Mouse (Mus musculus): ENCODE data around the gene Hist1h2ag.
"Not testable (repeated sequence)": the region's sequence is repeated elsewhere in the genome, so short reads cannot be mapped to it uniquely, and the experiment has no call there.

DNA sequence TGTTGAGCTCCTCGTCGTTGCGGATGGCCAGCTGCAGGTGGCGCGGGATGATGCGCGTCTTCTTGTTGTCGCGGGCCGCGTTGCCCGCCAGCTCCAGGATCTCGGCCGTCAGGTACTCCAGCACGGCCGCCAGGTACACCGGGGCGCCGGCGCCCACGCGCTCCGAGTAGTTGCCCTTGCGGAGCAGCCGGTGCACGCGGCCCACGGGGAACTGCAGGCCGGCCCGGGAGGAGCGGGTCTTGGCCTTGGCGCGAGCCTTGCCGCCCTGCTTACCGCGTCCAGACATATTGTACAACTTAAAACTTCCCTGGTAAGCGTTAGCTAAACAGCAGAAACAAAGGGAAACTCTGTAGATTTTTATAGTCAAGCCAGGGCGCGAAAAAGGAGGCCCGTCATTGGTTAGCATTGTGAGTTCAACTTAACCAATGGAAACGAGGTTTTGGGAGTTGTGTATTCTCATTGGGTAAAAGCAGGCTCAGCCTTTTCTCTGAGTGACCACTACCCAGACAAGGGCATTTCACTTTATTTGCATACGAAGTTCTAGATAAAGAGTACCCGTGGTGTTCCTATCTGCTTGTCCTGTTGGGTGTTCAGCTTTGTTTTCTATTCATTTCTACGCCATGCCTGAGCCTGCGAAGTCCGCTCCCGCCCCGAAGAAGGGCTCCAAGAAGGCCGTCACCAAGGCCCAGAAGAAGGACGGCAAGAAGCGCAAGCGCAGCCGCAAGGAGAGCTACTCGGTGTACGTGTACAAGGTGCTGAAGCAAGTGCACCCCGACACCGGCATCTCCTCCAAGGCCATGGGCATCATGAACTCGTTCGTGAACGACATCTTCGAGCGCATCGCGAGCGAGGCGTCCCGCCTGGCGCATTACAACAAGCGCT, 7.2 kb downstream of the Hist1h2ag start, which contains the start of the genes Hist1h2ah and Hist1h2bk:
- not testable (repeated sequence) for TF ChIP-seq GATA1, TAL1 (IDR thresholded peaks at IDR 0.05; ENCODE audit: low read length)
